Mouse (Mus musculus) heart, embryonic 12.5 days (tissue): Measurements from ENCODE around the gene Defa30. TPM values are rescaled to one million over a fixed set of nuclear protein-coding genes. Genes with fewer than 3 reads are reported as not detected.
"Not testable (repeated sequence)": the region's sequence is repeated elsewhere in the genome, so short reads cannot be mapped to it uniquely, and the experiment has no call there.

Experiments used
- ATAC-seq: fragments of 200-750 bp; cut with Nextera tagmentation; 2 replicates; pipeline ENCODE4 v1.8.0; 2017; ENCODE audit warnings: moderate TSS enrichment, moderate library complexity; ENCODE audit not compliant: insufficient number of reproducible peaks, low FRiP score
- H3K27ac ChIP-seq: fragments of 300-500 bp; sonication (generic); 2 replicates; pipeline ENCODE4 v1.5.1; 2016; ENCODE audit warnings: mild to moderate bottlenecking, moderate library complexity; ENCODE audit not compliant: poor library complexity, severe bottlenecking
- H3K27me3 ChIP-seq: fragments of 300-500 bp; sonication (generic); replicated peaks from 2 replicates; pipeline ENCODE4 v1.6.1; 2016; ENCODE audit warnings: mild to moderate bottlenecking, moderate library complexity
- H3K36me3 ChIP-seq: fragments of 300-500 bp; sonication (generic); 2 replicates; pipeline ENCODE4 v1.6.1; 2016; ENCODE audit warnings: mild to moderate bottlenecking, moderate library complexity
- H3K4me1 ChIP-seq: fragments of 300-500 bp; sonication (generic); replicated peaks from 2 replicates; pipeline ENCODE4 v1.6.1; 2016; ENCODE audit warnings: mild to moderate bottlenecking
- H3K4me2 ChIP-seq: fragments of 300-500 bp; sonication (generic); 2 replicates; pipeline ENCODE4 v1.6.1; 2016; ENCODE audit warnings: mild to moderate bottlenecking, moderate library complexity
- H3K4me3 ChIP-seq: fragments of 300-500 bp; sonication (generic); 2 replicates; pipeline ENCODE4 v1.5.1; 2016; ENCODE audit warnings: mild to moderate bottlenecking
- H3K9ac ChIP-seq: fragments of 300-500 bp; sonication (generic); 2 replicates; pipeline ENCODE4 v1.6.1; 2016; ENCODE audit warnings: mild to moderate bottlenecking, moderate library complexity
- H3K9me3 ChIP-seq: fragments of 300-500 bp; sonication (generic); replicated peaks from 2 replicates; pipeline ENCODE4 v1.6.1; 2016; ENCODE audit warnings: mild to moderate bottlenecking, moderate library complexity
- WGBS: fragments of 180-500 bp; shearing (Covaris S2); methylation state at CpG from one replicate; pipeline ENCODE4 v1.1.7; 2016; 5-methylcytosine and 5-hydroxymethylcytosine counted together
- polyA plus RNA-seq: library from polyadenylated mRNA; unstranded; fragments of >200 nt; fragmentation: Nextera tagmentation; extraction: Ambion mirVana; gene quantifications from 2 replicates; pipeline ENCODE4 v1.2.1, GENCODE M21; 2016

The Defa30 gene
- polyA plus RNA-seq: not detected in 2 replicates

DNA sequence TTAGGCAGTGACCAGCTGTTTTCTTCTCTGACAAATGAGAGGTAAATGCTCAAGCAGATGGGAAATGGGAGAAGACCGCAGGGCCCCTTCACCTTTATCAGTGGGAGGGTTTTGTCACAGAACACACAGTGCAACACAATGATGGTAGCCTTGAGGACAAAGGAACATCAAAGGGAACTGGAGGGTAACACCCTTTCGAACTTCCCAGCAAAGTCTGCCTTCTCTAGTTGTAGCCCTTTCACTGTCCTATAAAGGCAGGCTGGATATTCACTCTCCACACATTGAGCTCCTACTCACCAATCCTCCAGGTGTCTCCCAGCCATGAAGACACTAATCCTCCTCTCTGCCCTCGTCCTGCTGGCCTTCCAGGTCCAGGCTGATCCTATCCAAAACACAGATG lies at the start of gene Defa30:
Defa30 (plus strand) TSS at position 301 of the 400 bp plus-strand sequence.
- not testable (repeated sequence) for H3K4me2 ChIP-seq, H3K4me3 ChIP-seq, H3K27ac ChIP-seq, H3K9ac ChIP-seq, H3K4me1 ChIP-seq, H3K27me3 ChIP-seq, ATAC-seq, H3K36me3 ChIP-seq
- WGBS: 58% methylated on average over 3 of the region's 3 CpGs
- H3K9me3 ChIP-seq: peaks cover 10% of the 10 kb centered on the region

DNA sequence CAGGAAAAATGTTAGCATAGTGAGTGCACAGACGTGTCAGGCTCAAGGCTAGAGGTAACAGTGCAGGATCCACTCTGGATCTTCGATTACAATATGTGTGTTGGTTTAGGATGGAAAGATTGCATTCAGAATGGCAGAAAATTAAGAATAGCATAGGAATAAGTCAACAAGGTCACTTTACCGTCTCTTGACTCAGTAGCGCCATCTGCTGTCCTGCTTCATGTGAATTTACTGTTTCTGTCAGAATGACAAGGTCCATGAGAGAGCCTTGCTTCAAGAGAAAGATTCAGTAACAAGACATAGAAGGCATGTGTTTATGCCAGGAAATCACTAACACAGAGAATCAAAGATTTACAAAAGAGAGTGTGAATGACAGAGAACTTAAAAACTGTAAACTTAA lies 41.3 kb upstream of the Defa30 start:
- no peaks in the 10 kb centered on the region for H3K27me3 ChIP-seq
- H3K36me3 ChIP-seq: no peaks in the 10 kb centered on the region
- H3K4me2 ChIP-seq: no peak overlapping the region
- H3K27ac ChIP-seq: no peak overlapping the region
- no peak overlapping the region for H3K4me3 ChIP-seq
- no peak for ATAC-seq
- WGBS: 37% methylated on average over 4 of the region's 4 CpGs
- no peaks in the 10 kb centered on the region for H3K4me1 ChIP-seq
- no peak overlapping the region for H3K9ac ChIP-seq
- H3K9me3 ChIP-seq: no peaks in the 10 kb centered on the region

DNA sequence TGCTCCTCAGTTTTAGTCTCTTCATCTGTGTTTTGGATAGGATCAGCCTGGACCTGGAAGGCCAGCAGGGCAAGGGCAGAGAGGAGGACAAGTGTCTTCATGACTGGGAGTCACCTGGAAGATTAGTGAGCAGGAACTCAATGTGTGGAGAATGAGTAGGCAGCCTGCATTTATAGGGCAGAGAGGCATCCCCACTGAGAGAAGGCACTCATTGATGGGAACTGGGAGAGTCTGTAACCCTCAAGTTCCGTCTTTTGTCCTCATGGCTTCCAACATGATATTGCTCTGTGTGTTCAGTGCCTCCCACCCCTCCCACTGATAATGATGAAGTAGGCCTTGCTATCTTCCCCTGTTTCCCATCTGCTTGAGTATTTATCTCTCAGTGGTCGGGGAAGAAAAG lies 38.5 kb upstream of the Defa30 start, which contains the start of gene Gm14851:
Gm14851 (minus strand) TSS at position 101 of the 400 bp plus-strand sequence.
- H3K4me1 ChIP-seq: not testable (repeated sequence)
- 83% methylated on average over 1 of the region's 2 CpGs for WGBS

GRCm38 (mm10) chr8:21161977-21162376 lies 27.5 kb downstream of the Defa30 start, which contains the start of gene Defa22:
TSS of gene Defa22 (plus strand) at chr8:21162277.
- not testable (repeated sequence) for ATAC-seq, H3K4me1 ChIP-seq, H3K9ac ChIP-seq, H3K4me3 ChIP-seq, H3K36me3 ChIP-seq, H3K27me3 ChIP-seq, H3K4me2 ChIP-seq, H3K9me3 ChIP-seq, H3K27ac ChIP-seq
- no CpG with 5 or more reads among the region's 1 CpGs for WGBS

More for the DNA sequence above, 38.5 kb upstream of the Defa30 start, which contains the start of gene Gm14851:
- ATAC-seq, H3K27ac ChIP-seq, H3K36me3 ChIP-seq, H3K9me3 ChIP-seq, H3K27me3 ChIP-seq, H3K9ac ChIP-seq, H3K4me3 ChIP-seq, H3K4me2 ChIP-seq: not testable (repeated sequence)

Other genes starting within 250 kb of the Defa30 start
- not detected in 2 replicates for gene Defb33, start 242.0 kb upstream of the Defa30 start, polyA plus RNA-seq
- gene Gm15056, start 232.0 kb upstream of the Defa30 start, polyA plus RNA-seq: not detected in 2 replicates
- not detected in 2 replicates for gene Gm6040, start 212.6 kb upstream of the Defa30 start, polyA plus RNA-seq
- gene AY761185, start 189.9 kb upstream of the Defa30 start, polyA plus RNA-seq: not detected in 2 replicates
- gene Defa21, start 109.1 kb upstream of the Defa30 start, polyA plus RNA-seq: not detected in 2 replicates
- not detected in 2 replicates for gene Defa23, start 79.6 kb upstream of the Defa30 start, polyA plus RNA-seq
- not detected in 2 replicates for gene Defa35, start 69.6 kb upstream of the Defa30 start, polyA plus RNA-seq
- not detected in 2 replicates for gene Defa25, start 50.2 kb upstream of the Defa30 start, polyA plus RNA-seq
- gene Gm14851, start 38.6 kb upstream of the Defa30 start, polyA plus RNA-seq: not detected in 2 replicates
- not detected in 2 replicates for gene Defa22, start 27.6 kb downstream of the Defa30 start, polyA plus RNA-seq
- not detected in 2 replicates for gene Defa31, start 57.0 kb downstream of the Defa30 start, polyA plus RNA-seq
- not detected in 2 replicates for gene Gm15293, start 66.9 kb downstream of the Defa30 start, polyA plus RNA-seq
- gene Gm15292, start 115.1 kb downstream of the Defa30 start, polyA plus RNA-seq: not detected in 2 replicates
- gene Defa27, start 180.9 kb downstream of the Defa30 start, polyA plus RNA-seq: not detected in 2 replicates
- not detected in 2 replicates for gene Defa29, start 192.4 kb downstream of the Defa30 start, polyA plus RNA-seq
- gene Defa2, start 243.9 kb downstream of the Defa30 start, polyA plus RNA-seq: not detected in 2 replicates